Mouse (Mus musculus) mature B cell (primary cell): ENCODE measurements around the gene Atf7ip.

Experiments
- in situ Hi-C: fragments of 300-500 bp; cut with MboI; formaldehyde crosslinking; loops from 2 replicates; pipeline ENCODE4 v1.14.3; 2019

Gene Atf7ip

GRCm38 (mm10) chr6:136553156-136553555, 47.2 kb downstream of the Atf7ip start:
- in situ Hi-C loops: no loop called here

DNA sequence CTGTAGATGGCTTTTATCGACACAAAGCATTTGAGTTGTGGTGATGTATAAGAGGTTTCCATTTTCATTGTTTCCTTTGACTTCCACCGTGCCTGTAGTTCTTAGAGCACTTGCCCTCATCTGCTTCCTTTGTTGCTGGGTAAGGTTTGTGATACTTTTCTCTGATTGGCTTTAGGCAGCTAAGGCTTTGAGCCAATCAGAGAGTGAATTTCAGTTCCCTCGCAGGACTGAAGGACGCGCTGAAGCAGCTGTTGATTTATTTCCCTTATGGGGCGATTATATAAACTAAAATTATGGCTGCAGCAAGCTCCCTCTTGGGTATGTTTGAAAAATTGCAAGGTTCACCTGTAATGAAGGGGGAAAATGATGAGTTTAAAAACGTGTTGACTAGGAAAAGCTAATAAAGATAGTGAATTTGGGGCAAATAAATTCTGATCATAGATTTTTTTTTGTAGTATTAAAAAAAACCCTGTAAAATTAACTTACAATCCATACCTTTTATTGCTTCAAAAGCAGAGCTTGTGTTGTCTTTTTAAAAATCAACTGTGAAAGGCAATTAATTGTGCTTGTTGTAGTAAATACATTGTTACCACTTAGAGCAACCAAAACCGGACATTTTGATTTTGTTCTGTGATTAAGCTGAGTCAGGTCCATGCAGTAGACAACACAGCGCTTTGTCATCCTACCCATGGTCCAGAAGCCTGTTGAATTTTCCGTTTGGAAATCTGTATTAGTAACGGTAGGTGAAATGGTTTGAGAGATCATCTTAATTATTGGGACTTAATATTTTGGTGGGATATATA, 48.0 kb downstream of the Atf7ip start:
- in situ Hi-C loops: no loop called here

- in situ Hi-C loops: loop anchor here (5.0 kb wide), 1 partner anchor 133 kb away; no protein-coding TSS in a partner anchor
These were observed 49.0 kb downstream of the Atf7ip start for GRCm38 (mm10) chr6:136554774-136555522.

- in situ Hi-C loops: loop anchor here (5.0 kb wide), 1 partner anchor 133 kb away; no protein-coding TSS in a partner anchor
These were observed 49.6 kb downstream of the Atf7ip start for GRCm38 (mm10) chr6:136555523-136555915.

DNA sequence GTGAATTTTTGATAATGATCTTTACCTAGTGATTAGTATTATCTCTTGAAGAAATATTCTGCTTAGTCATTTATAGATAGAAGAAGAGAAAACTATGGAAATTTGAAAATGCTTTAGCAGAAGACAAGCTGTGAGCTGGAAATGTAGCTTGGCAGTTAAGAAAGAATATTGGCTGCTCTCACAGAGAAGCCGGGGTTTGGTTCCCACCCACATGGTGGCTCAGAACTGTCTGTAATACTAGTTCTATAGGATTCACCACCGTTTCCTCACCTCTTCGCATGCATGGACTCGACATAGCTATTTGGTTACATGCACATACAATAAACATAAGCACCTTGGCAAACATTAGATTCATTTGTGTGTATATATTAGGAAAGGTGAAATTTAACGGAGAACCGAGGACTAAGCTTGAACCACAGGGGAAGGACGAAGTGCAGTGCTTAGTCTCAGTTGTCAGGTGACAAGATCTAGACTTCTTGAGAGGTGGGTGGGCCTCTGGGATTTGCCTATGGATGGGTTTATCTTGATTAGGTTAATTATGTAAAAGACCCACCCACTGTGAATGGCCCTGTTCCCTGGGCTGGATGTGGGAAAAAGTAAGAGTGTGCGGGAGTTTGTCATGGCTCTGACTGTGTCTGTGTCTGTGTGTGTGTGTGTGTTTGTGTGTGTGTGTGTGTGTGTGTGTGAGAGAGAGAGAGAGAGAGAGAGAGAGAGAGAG, 52.5 kb downstream of the Atf7ip start:
- in situ Hi-C loops: loop anchor here (5.0 kb wide), 1 partner anchor 136 kb away; no protein-coding TSS in a partner anchor

- in situ Hi-C loops: no loop called here
These were observed 60.0 kb downstream of the Atf7ip start for GRCm38 (mm10) chr6:136566002-136566401.

DNA sequence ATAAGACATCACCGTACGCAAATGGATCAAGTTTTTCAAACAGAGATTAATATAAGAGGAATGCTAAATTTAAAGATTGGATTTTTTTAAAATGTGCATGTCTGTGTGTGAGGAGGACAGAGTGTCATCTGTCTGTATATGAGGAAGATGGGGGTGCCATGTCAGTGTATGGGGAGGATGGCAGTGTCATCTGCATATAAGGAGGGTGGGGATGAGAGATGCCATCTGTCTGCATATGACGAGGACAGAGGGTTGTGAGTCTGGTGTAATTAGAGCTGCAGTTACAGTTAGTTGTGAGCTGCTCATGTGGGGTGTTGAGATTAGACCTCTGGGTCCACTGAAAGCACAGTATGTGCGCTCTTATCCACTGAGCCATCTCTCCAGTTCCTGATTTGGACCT, 84.8 kb downstream of the Atf7ip start:
- in situ Hi-C loops: no loop called here

DNA sequence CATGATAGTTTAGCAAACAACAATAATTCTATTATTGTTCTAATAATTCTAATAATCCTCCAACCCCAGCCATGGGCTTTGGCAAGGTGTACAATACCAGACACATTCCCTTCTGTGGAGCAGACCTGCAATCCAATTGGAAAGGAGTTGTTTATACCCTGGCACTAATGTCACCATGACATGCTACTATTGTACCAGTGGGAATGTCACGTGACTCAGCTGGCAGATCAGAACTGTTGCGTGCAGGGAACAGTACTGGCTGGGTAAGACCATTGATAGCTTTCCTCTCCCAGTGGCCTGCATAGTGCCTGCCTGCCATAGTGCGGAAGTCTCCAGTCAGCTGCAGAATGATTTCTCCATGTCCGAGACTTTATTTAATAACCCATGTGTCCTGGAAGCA, 88.6 kb downstream of the Atf7ip start:
- in situ Hi-C loops: no loop called here

DNA sequence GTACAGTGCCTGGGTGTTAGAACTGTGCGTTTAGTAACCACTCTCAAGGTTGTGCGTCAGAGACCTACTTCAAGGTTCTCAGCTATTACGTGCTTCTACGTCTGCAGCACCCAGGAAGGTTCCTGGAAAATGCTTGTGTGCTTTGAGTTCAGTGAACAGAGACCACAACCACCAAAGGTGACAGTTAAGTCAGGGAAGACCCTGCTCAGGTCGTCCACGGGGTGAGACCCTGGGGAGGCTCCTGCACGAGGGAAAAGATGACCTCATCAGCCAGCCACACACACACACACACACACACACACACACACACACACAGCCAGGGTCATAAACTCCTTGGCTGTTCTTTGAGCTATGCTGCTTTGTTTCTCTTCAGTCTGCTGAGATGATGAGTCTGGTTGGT, 96.6 kb downstream of the Atf7ip start:
- in situ Hi-C loops: no loop called here

- in situ Hi-C loops: no loop called here
These were observed 105.6 kb downstream of the Atf7ip start for GRCm38 (mm10) chr6:136611351-136612215.

GRCm38 (mm10) chr6:136612312-136612711, 106.3 kb downstream of the Atf7ip start:
- in situ Hi-C loops: no loop called here

DNA sequence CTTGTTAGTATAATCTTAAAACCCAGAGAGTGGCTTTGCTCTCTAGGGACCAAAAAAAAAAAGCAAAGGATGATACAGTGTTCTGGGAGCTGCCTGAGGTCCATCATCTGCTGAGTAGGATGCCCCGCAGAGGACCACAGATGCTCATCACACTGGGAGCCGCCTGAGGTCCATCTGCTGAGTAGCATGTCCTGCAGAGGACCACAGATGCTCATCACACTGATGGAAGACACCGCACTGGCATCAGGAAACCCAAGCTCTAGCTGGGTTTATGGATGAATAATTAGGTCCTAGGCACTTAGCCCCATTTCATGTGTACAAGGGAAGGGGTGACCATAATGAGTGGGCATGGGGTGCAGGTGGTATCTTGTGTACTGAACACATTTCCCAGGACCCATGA, 108.2 kb downstream of the Atf7ip start:
- in situ Hi-C loops: no loop called here

- in situ Hi-C loops: no loop called here
These were observed 114.6 kb downstream of the Atf7ip start for GRCm38 (mm10) chr6:136620361-136621139.

DNA sequence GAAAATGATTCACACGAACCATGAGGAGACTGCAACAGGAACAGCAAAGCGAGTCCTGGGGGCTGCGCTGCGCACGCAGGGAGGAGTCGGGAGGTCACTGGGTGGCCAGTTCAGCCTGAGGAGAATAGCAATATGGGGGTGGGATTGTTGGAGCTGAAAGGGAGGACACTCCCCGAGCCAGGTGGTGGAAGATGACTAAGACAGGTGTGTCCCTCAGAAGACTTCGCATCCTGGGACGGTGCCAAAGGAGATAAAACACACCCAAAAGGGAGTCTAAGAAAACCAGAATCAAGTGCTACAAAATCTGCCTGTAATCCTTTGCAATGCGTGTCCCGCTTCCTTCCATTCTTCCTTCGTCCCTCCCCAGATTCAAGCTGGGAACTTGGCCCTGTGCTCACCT, 119.5 kb downstream of the Atf7ip start:
- in situ Hi-C loops: no loop called here

GRCm38 (mm10) chr6:136629639-136630038, 123.7 kb downstream of the Atf7ip start:
- in situ Hi-C loops: no loop called here

DNA sequence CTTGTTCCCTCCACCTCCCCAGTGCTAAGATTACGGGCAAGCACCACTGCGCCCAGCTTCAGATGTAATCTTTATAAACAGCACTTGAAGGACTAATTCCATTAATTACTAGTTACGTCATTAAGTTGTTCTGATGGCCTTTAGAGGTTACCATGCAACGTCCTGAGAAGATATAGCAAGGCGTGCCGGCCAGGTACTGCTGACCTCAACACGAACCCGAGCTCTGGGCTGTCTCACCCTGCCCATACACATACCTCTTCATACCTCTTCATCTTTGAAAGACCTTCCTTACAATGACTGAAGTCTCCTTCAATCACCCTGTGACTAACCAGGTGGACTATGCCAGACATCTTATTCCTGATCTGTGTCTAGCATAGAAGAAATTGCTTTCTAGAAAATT, 125.6 kb downstream of the Atf7ip start:
- in situ Hi-C loops: no loop called here

GRCm38 (mm10) chr6:136631945-136632534, 126.1 kb downstream of the Atf7ip start:
- in situ Hi-C loops: no loop called here

DNA sequence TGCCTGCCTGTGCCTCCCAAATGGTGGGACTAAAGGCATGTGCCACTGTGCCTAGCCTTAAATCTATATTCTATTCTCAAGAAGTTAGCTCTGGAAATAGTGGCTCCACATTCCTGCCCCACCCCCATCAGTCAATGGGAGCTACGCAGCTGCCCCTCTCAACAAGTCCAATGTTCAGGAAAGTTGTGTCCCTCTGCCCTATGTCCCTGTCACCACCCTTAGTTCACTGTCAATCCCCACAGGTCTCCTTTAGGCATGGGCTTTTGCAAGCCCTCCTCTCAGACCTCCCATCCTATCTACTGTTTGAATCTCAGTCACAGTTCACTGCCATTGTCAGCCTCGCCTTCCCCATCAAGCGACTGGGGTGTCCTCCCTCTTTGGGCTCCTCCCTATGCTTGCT, 127.2 kb downstream of the Atf7ip start:
- in situ Hi-C loops: no loop called here

GRCm38 (mm10) chr6:136633719-136634118, 127.8 kb downstream of the Atf7ip start:
- in situ Hi-C loops: no loop called here

GRCm38 (mm10) chr6:136634982-136635381, 129.0 kb downstream of the Atf7ip start:
- in situ Hi-C loops: no loop called here
